Mouse (Mus musculus) liver, postnatal 0 days (tissue): ENCODE data around the gene Asb6.

Experiments
- CTCF ChIP-seq: sonication (generic); IDR thresholded peaks from 2 replicates; pipeline ENCODE4 v1.5.1; 2016; ENCODE audit warnings: antibody characterized with exemption, low read depth
- EP300 ChIP-seq: IDR thresholded peaks from 2 replicates; pipeline ENCODE4 v1.6.1; 2016; ENCODE audit warnings: antibody characterized with exemption, low read depth, mild to moderate bottlenecking

DNA sequence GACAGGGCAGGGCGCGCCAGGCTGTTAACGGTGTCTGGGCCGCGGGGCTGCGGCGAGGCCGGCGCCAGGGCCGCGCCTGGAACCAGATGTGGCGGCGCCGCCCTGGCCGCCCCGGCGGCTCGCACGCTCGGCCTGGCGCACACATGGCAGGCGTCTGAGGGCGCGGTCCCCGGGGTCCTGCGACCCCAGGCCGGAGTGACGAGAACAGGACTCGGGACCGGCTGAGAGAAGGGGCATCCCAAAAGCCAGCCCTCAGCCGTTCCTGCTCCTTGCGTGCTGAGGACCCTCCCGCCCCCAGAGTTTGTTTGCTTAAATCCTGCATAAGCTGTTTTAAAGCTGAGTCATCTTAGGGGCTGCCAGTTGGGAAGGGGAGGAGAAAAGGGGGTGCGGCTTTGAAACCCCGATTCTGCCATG is 34.8 kb upstream of the Asb6 start:
- no peak for TF ChIP-seq CTCF
- no peak for TF ChIP-seq EP300
